Mouse (Mus musculus) ovary, postnatal 36 days (tissue): ENCODE data around the gene Sema5a.

Experiments
- DNase-seq: peaks from one replicate; pipeline ENCODE4 v3.0.0; 2022; ENCODE audit warnings: low spot score, mixed read lengths

The Sema5a gene

GRCm38 (mm10) chr15:32543181-32543580 is 298.6 kb downstream of the Sema5a start:
- DNase-seq = no peak

DNA sequence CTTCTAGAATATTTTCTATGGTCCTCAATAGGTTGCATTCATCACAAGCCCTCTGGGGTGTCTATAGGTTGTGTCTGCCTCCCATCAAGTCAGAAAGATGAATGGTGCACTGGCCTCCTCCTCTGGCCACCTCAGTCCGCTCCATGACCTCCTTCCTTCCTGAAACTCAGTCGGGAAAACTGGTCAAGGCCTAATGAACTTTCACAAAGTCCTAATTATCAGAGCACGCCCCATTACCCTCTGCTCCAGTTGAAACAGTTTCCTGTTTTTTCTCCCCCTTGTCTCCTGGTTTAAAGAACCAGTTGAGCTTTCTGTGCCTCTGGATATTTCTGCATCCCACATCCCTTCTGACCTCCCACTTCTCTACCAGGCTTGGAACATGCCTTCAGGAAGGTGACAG is 300.8 kb downstream of the Sema5a start:
- no peak for DNase-seq

DNA sequence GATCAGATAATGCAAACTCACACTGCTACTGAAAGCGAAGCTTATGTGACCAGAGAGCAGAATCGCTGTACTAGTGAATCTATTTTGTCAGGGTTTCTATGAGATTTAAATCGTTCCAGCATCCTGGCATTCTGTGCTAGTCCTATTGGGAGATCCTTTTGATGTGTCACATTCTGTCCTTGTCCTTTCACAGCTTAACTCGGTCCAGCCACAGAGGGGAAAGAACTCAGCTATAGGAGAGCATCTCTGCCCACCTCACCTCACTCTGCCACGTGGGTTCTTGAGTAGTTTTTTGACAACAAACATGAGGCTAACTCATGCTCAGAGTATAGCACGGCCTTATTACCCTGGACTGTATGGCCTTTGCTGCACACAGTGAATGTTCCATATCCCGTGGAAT is 302.1 kb downstream of the Sema5a start:
- no peak for DNase-seq

- DNase-seq = no peak
Measured at GRCm38 (mm10) chr15:32558925-32559324, 314.3 kb downstream of the Sema5a start.

GRCm38 (mm10) chr15:32562600-32562999 is 318.0 kb downstream of the Sema5a start:
- no peak for DNase-seq

DNA sequence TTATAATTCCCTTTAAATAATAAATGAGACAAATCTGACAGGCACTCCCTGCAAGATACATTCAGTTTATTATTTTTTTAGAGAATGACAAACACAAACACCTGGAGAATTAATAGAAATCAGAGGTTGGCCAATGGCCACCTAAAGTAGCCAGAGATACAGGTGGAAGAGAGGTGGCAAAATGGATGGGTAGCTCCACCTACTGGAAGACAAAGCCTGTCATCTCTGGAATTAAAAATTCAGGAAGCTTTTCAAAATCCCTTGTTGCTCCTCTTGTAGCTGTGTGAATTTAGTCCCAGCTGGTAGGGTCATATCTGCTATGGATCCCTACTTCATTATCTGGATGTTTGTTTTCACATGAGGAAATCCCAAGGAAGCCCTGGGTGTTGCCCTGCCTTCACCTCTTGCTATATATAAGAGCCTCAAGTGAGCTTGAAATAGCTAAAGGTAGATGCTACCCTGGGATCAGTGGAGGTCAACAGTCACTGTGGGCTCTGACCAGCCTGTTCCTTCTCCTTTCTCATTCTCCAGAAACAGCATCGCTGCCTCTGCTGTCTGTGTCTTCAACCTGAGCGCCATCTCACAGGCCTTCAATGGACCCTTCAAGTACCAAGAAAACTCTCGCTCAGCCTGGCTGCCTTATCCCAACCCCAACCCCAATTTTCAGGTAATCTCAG is 323.7 kb downstream of the Sema5a start:
- DNase-seq = no peak

DNA sequence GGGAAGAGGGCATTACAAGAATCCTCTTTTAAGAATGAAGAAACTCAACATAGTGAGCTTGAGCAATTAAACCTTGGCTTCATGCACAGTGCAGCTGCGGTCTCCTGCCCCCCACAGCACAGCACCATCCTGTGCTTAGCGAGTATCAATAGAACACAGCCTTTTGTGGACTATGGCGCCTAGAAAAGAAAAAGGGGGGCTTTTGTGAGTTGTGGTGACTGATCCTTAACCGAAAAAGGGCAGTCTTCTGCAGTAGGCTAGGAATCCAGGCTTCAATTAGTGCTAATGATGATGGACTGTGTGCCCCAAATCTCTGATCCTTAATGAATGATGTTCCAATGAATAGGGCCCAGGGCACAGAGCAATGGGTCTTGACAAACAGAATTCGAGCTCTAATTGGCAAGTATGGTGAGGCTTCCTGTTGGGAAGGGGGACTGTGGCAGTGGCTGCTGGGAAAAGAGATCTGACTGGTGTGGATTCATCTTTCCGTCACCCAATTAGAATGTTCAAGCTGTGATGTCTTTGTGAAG is 324.3 kb downstream of the Sema5a start:
- no peak for DNase-seq

GRCm38 (mm10) chr15:32574327-32574726 is 329.7 kb downstream of the Sema5a start:
- no peak for DNase-seq

DNA sequence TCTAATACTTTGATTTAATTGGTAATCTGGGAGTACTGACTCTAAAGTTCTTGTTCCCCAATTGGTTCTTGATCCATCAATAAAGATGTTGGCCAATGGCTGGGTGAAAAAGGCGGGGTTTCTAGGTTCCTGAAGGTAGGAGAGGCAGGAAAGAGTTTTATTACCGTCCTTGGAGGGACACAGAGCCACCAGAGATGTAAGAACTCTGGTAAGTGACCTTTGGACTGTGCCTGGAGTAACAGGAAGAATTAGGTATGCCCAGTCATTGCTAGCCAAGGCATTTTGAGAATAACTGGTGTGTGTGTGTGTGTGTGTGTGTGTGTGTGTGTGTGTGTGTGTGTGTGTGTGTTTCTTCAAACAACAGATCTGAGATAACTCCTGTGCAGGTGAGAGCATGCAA is 330.6 kb downstream of the Sema5a start:
- no peak for DNase-seq

GRCm38 (mm10) chr15:32579351-32579750 is 334.7 kb downstream of the Sema5a start:
- no peak for DNase-seq

DNA sequence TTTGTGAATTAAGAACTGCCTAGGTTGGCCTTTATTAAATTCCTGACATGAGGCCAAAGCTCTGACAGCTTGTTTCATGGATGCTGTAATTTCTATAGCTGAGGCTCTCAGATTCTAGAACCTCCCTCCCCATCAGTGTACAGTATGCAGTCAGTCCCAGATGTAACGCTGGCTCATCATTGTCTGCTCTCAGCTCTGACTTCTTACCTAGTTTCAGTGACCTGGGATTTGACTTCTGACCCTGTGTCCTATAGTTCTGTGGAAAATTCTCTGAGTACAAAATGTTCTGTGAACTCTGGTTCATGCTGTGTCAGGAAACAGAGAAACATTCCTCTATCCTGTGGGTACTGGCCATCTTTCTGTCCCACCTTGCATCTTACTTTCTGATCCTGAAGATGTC is 346.0 kb downstream of the Sema5a start:
- no peak for DNase-seq

DNA sequence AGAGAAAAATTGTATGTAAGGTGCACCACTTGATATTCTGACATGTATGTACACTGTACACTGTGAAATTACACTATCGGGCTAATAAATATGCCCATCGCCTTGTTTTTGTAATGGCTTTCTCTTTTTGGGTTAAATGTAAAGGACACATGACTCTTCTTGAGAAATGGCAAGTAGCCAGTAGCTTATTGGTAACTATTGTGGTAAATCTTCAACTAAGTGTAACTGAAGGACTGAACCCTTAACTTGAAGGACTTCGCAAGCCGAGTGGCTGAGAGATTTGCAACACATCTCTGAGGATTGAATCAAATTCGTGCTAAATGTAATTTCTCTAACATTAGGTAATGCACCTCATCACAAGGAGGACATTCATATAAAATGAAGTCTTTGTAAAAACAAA is 349.1 kb downstream of the Sema5a start:
- DNase-seq = no peak

GRCm38 (mm10) chr15:32596574-32596973 is 352.0 kb downstream of the Sema5a start:
- no peak for DNase-seq

DNA sequence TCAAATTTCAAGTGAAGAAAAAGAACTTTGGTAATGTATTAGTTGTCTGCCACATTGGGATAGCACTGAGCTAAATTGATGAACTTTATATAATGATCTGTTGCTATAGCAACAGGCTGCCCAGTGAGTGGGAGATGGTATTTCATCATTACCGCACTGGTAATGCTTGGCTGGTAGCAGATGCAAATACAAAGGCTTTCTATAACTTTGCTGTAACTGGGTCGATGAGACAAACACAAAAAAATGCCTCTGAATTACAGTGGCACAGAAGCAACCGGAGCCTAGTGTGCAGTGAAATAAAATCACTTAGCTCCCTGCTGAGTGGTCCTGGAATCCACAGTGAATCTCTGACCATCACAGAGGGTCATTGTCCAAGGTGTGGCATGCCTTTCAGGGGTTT is 352.6 kb downstream of the Sema5a start:
- no peak for DNase-seq

- peak; percentile 24 for DNase-seq
Measured at GRCm38 (mm10) chr15:32607236-32607635, 362.6 kb downstream of the Sema5a start.

GRCm38 (mm10) chr15:32610776-32611175 is 366.2 kb downstream of the Sema5a start:
- DNase-seq = peak; percentile 15

DNA sequence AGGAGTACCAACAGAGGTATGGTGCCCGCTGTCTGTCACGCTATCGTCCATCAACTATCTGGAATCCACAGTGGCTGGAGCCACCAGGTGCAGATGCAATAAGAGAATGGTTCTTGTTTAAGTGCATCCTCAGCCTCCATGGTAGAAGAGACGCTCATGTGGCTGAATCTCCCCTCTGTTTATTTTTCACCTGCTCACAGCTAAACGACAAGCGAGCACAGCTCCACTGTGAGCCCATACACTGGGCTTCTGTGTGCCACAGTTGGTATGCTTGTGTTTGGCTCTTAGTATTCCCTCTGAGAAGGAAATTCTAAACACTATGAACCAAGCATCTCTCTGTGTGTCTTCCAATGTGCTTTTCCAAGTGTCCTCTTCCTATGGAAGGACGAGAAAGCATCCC is 366.6 kb downstream of the Sema5a start:
- no peak for DNase-seq

GRCm38 (mm10) chr15:32613718-32614117 is 369.1 kb downstream of the Sema5a start:
- DNase-seq = no peak

GRCm38 (mm10) chr15:32615773-32616172 is 371.2 kb downstream of the Sema5a start:
- DNase-seq = no peak

- no peak for DNase-seq
Measured at GRCm38 (mm10) chr15:32619199-32619598, 374.6 kb downstream of the Sema5a start.

GRCm38 (mm10) chr15:32623037-32623739 is 378.6 kb downstream of the Sema5a start:
- no peak for DNase-seq

DNA sequence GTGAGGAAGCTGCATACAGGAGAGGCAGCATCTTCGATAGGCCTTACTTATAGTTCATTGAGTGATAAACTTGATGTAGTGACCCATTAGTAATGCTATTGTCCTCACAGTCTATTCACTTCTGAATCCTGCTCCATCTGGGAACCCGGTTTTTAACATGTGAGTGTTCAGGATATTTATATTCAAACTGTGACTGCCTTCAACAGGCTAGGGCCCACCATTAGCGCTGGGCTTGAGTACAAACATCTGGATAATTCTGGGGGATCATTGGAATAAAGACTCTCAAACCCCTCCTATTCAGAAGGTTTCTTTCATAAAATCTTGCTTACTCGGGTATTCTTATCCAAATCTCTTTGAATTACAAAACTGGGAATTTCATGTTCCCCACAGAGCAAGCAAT is 379.5 kb downstream of the Sema5a start:
- no peak for DNase-seq

DNA sequence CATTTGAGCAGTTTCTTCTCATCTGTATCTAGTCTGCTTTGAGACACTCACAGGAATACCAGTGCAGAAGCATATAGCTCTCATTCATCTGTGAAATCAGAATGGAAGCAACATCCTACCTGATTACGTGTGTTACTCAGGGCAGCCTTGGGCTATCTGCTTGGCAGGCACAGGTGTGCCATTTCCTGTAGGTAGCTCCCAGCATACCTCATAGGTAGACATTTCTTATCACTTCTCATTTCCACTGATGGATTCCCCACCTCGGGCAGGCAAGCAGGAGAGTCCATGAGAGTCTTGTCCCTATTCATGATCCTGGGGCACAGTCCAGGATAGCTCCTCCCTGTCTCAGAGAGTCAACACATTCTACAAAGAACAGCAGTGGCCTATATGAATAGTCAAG is 381.4 kb downstream of the Sema5a start:
- no peak for DNase-seq

GRCm38 (mm10) chr15:32633713-32634112 is 389.1 kb downstream of the Sema5a start:
- DNase-seq = no peak
